Mouse (Mus musculus) cerebral cortex, adult 2 months (tissue): ENCODE data around the gene Marc2.

Experiments used
- WGBS: fragments of 180-500 bp; shearing (Covaris S2); methylation state at CpG from one replicate; pipeline ENCODE4 v1.1.7; 2018; 5-methylcytosine and 5-hydroxymethylcytosine counted together

Gene Marc2

DNA sequence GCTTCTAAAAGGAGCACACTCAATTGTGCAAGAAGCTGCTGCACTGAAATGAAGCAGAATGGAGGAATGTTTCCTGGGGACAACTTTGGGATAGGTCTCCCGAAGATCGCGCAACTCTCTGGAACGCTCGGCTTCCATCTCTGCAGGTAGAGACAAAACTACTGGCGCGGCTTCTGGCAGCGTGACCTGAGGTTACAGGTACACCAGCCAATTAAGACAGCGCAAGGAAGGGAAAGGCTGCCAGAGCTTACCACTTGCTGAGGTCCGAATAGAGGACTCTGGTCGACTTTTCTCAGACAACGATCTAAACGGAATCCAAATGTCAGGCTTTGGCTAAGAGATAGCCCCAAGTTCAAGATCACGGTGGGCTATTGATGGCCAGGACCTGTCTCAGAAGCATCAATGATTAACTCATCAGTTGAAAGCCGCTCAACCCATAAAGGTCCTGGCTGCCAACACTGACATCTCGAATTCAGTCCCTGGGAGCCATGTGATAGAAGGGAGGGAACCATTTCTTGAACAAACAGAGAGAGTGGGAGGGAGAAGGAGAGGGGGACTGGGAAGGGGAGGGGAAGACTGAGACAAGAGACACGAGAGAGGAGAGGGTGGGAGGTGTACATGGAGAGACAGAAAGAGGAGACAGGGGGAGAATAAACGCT is at the start of gene Marc2:
Gene Marc2, minus strand, starts transcription at position 360 of the 659 bp plus-strand sequence.
- 2% methylated on average over 18 of the region's 18 CpGs for WGBS

GRCm38 (mm10) chr1:184891998-184892397 is 45.7 kb upstream of the Marc2 start:
- 38% methylated on average over 3 of the region's 3 CpGs for WGBS

DNA sequence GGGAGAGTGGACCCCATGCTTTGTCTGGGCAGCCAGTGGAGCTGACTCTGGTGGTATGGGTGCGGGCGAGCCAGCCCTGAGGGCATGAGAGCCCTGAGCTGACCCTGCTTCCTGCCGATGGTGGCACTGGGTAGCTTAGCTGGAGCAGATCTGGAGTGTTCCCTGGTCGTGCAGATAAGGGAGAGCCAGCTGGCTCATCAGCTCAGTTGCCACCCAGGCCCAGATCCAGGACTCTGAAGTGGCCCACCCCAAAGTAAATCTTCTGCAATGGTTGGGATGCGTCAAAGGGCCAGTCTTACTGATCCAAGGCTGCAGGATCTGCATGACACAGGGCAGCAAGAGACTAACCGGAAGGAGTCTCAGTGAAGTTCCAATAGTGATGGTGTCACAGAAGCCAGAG is 43.2 kb upstream of the Marc2 start:
- WGBS = 87% methylated on average over 6 of the region's 6 CpGs

GRCm38 (mm10) chr1:184886160-184886559 is 39.9 kb upstream of the Marc2 start:
- WGBS = 91% methylated on average over 1 of the region's 1 CpGs

- 4% methylated on average over 77 of the region's 77 CpGs for WGBS
These were observed 36.3 kb upstream of the Marc2 start, which contains the start of gene C130074G19Rik for GRCm38 (mm10) chr1:184882281-184883268. TSS of gene C130074G19Rik (minus strand) at chr1:184883218.

- 61% methylated on average over 7 of the region's 7 CpGs for WGBS
These were observed 35.6 kb upstream of the Marc2 start for GRCm38 (mm10) chr1:184881861-184882260.

DNA sequence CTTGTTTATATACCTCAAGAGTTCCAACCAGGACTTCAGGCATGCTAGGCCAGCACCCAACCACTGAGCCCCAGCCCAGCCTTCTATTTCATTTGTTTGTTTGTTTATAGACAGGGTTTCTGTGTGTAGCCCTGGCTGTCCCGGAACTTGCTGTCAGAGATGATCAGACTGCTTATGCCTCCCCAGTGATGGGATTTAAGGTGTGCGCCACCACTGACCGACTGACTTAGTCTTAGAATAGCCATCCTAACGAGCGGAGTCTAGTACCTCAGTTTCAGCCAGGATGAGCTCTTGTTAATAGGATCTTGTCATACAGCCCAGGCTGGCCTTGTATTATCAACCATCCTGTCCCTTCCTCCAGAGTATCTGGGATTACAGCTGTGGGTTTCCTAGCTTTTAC is 35.0 kb upstream of the Marc2 start:
- 77% methylated on average over 5 of the region's 5 CpGs for WGBS

DNA sequence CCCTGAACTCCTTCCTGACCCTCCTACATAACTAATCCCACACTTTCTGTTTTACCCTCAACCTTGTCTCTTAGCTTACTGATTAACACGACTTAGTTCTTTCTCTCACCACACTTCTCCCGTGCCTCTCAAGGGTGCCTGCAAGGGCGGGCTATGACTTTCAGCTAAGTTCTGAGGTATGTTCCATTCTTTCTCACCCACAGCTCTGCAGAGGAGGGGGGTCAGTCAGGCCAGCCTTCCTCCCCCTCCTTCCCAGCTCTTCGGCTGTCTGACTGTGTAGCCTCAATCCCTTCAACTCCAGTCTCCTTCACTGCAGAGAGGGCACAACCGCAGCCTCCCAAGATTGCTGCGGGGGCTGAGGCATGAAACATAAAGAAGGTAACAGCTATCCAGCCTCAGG is 32.6 kb upstream of the Marc2 start:
- 60% methylated on average over 6 of the region's 6 CpGs for WGBS

DNA sequence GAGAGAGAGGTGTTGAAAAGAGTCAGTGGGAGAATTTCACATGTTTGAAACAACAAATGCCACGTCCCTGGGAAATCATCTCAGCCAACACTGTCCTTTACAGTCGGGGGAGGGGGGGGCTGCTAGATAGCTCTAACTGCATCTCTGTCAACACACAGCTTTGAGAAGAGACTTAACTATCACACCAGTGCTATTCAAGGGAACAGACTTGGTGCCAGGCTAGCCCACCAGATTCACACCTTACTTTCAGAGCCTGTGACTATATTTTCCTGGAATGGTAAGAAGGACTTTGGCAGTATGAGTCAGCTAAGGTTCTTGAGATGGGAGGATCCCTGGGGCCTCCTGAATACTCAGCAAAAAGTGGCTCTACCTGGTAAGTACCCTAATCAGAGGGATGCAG is 31.1 kb upstream of the Marc2 start:
- WGBS = 53% methylated on average over 2 of the region's 2 CpGs

- WGBS = 83% methylated on average over 11 of the region's 11 CpGs
These were observed 27.7 kb upstream of the Marc2 start for GRCm38 (mm10) chr1:184873910-184874309.

DNA sequence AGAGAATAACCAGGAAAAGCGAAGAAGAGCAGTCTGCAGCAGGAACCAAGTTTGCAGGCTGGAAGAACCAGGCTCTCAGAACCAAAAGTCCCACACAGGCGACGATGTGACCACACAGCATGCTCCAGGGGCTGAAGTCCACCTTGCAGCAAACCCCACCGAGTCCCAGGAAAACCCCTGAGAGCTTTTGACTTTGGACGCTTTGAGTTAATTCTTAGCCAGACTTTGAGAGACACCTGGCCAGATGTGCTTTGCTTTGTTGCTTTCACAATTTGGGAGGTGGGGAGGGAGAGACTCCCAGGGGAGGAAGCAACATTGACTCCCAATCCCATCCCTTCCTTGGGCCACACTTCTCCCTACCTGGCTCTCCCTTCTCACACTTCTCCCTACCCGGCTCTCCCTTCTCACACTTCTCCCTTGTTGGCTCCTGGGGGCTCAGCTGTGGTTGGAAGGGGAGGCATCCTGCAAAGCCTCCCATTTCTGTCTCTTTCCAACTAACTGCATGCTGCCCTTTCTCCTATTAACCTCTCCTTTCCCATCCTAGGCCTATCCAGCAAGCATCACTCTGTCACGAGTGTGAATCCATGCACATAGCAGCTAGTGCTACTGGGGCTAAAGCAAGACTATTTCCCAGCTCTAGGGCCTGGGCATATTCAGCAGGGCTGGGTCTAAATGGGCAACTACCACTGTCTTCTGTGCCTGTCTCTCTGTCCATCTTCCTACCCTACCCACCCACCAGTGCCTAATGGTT is 26.0 kb upstream of the Marc2 start:
- 85% methylated on average over 7 of the region's 7 CpGs for WGBS

GRCm38 (mm10) chr1:184871506-184871905 is 25.3 kb upstream of the Marc2 start:
- WGBS = 96% methylated on average over 1 of the region's 1 CpGs

DNA sequence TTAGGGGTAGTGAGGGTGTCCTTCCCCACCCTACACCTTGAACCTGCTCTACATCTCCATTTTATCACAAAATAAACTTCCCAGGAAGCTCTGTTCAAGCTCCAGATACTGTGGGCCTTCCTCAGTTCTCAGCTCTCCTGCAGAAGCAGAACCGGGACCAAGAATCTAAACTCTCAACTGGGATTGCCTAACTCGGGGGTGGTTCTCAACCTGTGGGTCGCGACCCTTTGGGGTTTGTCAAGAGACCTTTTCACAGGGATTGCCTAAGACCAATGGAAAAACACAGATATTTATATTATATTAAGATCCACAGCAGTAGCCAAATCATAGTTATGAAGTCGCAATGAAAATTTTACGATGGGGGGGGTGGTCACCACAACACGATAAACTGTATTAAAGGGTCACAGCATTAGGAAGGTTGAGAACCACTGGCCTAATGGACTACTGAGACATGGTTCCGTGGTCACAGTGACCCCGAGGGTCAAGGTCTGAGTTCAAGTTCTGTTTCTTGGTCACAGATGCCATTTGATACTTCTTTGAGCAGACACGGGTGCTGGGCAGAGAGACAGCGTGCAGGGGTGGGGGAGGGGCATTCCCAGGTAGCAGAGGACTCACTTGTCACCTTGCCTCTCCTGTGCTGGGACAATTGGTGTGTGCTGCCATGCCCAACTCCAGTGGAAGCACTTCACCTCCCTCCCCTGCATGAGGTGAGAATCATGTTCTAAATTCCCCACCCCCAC is 24.6 kb upstream of the Marc2 start:
- WGBS = 77% methylated on average over 11 of the region's 11 CpGs

DNA sequence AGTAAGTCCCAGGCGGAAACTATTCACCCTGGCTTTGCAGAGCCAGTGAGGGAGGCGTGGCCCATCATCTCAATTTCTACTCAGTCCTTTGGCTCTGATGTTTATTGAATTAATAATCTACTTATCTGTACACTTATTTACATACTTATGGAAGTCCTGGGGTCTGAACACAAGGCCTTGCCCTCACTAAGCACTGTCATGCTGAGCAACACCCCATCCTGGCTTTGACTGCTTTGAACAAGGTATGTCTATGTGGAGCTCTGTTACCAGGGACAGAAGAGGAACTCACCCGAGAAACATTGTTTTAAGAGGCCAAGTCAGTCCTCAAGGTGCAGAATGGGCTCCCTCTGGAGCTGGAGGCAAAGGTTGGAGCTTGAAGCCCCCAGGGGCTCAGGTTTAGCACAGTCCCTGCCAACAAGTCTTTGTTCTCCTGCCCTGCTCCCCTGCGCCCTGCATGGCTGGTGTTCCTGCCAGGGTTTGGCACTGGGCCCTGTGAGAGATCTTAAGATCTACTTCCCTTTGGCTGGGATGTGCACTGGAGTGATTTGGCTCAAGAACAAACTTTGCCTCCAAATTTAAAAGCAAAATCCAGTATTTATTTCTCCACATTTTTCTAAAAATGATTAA is 23.8 kb upstream of the Marc2 start:
- WGBS = 52% methylated on average over 4 of the region's 4 CpGs

DNA sequence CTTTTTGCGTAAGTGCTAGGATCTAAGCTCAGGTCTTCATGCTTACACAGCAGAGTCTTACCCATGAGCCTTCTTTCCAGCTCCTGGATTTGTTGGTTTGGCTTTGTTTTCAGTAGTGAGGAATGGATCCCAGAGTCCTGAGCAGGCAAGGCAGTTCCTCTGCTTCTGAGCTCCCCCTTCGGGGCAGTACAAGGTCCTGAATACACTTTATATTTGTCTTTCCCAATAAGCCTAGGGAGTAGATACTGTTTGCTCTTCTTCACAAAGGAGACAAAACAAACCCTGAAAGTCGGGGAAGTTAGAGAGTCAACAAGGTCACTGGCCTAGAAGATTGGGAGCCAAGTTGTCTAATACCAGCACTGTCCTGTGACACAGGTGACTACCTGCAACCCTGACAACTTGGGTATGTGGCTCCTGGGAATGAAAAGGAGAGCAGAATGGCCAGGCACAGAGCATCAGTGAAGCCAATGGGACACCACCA is 21.4 kb upstream of the Marc2 start:
- WGBS = 80% methylated on average over 3 of the region's 3 CpGs

DNA sequence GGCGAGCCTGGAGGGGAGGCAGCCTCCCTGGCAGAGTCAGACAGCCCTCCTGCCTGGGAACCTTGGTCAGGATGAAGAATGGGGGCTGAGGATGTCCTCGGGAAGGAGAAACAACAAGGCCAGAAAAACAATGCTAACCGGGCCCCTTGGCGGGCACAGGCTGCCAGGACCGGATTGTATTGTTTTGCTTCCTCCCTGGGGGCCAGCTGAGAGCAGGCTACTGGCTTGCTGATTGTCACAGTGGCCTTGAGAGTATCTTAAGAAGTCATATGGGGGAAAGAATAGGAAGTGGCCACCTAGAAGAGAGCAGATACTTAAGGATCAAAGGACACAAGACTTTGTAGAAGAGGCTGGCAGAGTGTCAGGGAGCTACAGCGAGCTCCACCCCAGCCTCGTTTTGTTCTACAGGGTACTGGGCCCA is 18.1 kb upstream of the Marc2 start:
- 52% methylated on average over 7 of the region's 7 CpGs for WGBS

- WGBS = 86% methylated on average over 6 of the region's 6 CpGs
These were observed 16.4 kb upstream of the Marc2 start for GRCm38 (mm10) chr1:184862636-184863035.

DNA sequence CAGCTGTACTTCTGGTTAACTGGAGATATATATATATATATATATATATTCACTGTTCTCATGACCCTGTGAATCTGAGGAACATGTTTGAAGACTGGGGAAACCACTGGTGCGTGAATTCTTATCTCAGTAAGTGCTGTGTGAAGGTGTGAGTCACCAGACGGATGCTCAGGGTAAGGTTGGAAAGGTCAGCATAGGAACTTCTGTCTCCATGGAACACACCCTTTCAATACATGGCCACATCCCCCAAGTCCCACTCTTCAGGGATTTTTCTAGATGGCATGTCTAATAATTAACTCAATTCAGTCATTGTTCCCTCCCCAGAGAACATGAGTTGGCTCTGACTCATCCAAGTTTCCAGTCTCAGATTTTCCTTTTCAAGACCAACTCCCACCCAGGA is 15.3 kb upstream of the Marc2 start:
- WGBS = 58% methylated on average over 2 of the region's 2 CpGs

DNA sequence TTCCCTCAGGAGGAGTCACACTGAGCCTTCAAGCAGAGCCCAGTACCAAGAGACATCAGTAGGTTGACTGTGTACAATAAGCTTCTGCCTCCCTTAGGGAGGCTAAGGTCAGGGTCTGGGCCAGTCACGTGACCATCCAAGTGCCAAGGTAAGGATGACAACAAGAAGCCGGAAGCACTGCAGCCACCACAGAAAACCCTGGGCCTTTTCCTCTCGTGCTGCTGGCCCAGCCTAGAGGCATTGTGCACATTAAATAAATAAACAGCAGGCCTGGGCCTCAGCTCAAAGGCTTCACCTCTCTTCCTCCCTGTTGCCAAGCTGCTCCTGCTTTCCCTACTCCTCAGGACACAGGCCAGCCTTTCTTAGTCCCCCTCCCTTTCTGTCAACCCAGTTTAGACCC is 14.0 kb upstream of the Marc2 start:
- WGBS = 59% methylated on average over 3 of the region's 3 CpGs

GRCm38 (mm10) chr1:184858253-184858652 is 12.0 kb upstream of the Marc2 start:
- 81% methylated on average over 1 of the region's 1 CpGs for WGBS

- WGBS = 59% methylated on average over 9 of the region's 9 CpGs
These were observed 11.0 kb upstream of the Marc2 start for GRCm38 (mm10) chr1:184857216-184857615.
